Mouse (Mus musculus): ENCODE results near the gene Dock11. TPM values are rescaled to one million over a fixed set of nuclear protein-coding genes. Genes with fewer than 3 reads are reported as not detected.

Dock11 gene
- polyA plus RNA-seq, 1 experiment from 2014 or later, result 29.3 TPM

DNA sequence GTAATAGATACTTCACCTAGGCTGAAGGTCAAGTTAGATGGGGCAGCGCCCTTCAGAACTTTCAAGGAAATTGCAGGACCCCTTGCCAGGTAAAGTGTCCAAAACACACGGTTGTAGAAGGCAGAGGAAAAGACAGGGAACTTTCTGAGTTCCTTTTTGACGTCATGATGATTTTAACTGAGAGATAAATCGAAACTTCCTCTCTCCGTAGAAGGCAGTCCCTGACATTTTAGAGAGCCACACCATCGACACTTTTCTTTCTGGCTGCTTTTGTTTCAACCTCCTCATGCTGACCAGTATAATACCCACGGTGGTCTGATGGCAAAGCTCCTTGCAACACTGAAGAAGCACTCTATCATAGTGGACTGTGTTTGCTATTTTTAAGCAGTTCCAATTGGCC lies 15.7 kb downstream of the Dock11 start:
- Histone ChIP-seq H3K36me3 (ENCODE audit: control insufficient read depth, insufficient read depth, low read length) (no peaks in the 10 kb centered on the region), H3K9me3 (ENCODE audit: control insufficient read depth, low read length) (no peaks in the 10 kb centered on the region), H3K4me3 (ENCODE audit: low read depth, low read length) (no peak overlapping the region), H3K9ac (ENCODE audit: low read length) (no peak overlapping the region), H3K4me2 (ENCODE audit: low read depth, low read length, severe bottlenecking) (no peak overlapping the region), H3K27me3 (ENCODE audit: control insufficient read depth, insufficient read depth, low read length) (no peaks in the 10 kb centered on the region), H3K27ac (ENCODE audit: low read depth, low read length) (no peak overlapping the region), H3K4me1 (replicated peaks; ENCODE audit: control insufficient read depth, insufficient read depth, low read length) (no peaks in the 10 kb centered on the region)
- ATAC-seq (replicated peaks; ENCODE audit: low FRiP score), result no peak
- 79% methylated on average over 7 of the region's 7 CpGs for WGBS
- no peak for DNase-seq (ENCODE audit: low spot score)

DNA sequence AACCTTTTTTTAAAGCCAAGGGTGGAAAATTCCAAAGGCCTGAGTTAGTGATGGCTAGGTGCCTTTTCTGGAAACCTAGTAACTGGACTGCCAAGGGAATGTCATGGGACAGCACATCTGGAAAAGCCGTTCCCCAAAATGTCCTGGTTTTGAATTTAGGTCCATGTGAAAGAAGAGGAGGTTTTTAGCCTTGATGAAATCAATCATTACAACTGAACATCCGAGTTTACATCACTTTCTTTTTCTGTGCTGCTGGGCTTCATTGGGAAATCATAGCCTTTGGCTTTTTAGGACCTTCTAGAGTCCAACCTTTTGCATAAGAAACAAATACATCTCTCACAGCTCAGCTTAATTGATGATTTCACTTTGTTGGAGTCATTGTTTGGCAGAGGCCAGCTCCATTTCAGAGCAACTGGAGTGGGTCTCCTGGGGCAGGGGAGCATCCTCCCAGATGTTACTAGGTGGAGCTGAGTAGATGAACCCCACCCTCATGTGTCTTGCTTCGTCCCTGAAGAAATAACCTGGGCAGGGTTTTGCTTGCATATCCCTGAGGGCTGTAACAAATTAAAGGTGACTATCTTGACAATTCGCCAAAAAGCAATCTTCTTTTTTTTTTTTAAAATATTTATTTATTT lies 18.2 kb downstream of the Dock11 start:
- ATAC-seq (replicated peaks; ENCODE audit: low FRiP score) (no peak), DNase-seq (ENCODE audit: low spot score) (no peak)
- Histone ChIP-seq H3K9me3 (ENCODE audit: control insufficient read depth, low read length) (no peaks in the 10 kb centered on the region), H3K9ac (ENCODE audit: low read length) (no peak overlapping the region), H3K4me2 (ENCODE audit: low read depth, low read length, severe bottlenecking) (no peak overlapping the region), H3K4me1 (replicated peaks; ENCODE audit: control insufficient read depth, insufficient read depth, low read length) (no peaks in the 10 kb centered on the region), H3K27ac (ENCODE audit: low read depth, low read length) (no peak overlapping the region), H3K4me3 (ENCODE audit: low read depth, low read length) (no peak overlapping the region), H3K36me3 (ENCODE audit: control insufficient read depth, insufficient read depth, low read length) (no peaks in the 10 kb centered on the region), H3K27me3 (ENCODE audit: control insufficient read depth, insufficient read depth, low read length) (no peaks in the 10 kb centered on the region)
- WGBS, result 81% methylated on average over 4 of the region's 4 CpGs

DNA sequence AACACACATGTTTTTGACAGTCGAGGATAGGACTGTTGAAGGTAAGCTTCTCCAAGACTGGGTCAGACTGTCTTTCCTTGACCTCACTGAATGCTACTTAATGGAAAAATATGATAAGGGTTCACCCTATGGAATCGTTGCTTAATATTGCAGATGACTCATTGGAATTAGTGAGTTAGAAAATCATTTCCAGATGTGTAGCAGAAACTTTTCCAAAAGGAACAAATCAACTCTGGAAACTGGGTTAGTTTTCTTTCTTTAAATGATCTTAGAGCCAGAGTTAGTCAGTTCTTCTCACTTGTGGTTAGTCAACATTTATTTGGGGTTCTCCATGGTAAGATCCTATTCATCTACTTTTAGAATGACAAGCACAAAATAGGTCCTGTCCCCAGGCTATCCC lies 30.9 kb downstream of the Dock11 start:
- no peak overlapping the region for H3K9ac ChIP-seq (ENCODE audit: low read length)
- no peak overlapping the region for H3K4me2 ChIP-seq (ENCODE audit: low read depth, low read length, severe bottlenecking)
- H3K4me3 ChIP-seq (ENCODE audit: low read depth, low read length), result no peak overlapping the region
- no peaks in the 10 kb centered on the region; the same call in 1 of the 2 replicates for H3K9me3 ChIP-seq (ENCODE audit: control insufficient read depth, low read length)
- H3K27ac ChIP-seq (ENCODE audit: low read depth, low read length), result no peak overlapping the region
- no peaks in the 10 kb centered on the region for H3K36me3 ChIP-seq (ENCODE audit: control insufficient read depth, insufficient read depth, low read length)
- H3K27me3 ChIP-seq (ENCODE audit: control insufficient read depth, insufficient read depth, low read length), result no peaks in the 10 kb centered on the region
- WGBS, result 89% methylated on average over 2 of the region's 2 CpGs
- ATAC-seq (replicated peaks; ENCODE audit: low FRiP score) (no peak), DNase-seq (ENCODE audit: low spot score) (no peak)
- no peaks in the 10 kb centered on the region for H3K4me1 ChIP-seq (replicated peaks; ENCODE audit: control insufficient read depth, insufficient read depth, low read length)

DNA sequence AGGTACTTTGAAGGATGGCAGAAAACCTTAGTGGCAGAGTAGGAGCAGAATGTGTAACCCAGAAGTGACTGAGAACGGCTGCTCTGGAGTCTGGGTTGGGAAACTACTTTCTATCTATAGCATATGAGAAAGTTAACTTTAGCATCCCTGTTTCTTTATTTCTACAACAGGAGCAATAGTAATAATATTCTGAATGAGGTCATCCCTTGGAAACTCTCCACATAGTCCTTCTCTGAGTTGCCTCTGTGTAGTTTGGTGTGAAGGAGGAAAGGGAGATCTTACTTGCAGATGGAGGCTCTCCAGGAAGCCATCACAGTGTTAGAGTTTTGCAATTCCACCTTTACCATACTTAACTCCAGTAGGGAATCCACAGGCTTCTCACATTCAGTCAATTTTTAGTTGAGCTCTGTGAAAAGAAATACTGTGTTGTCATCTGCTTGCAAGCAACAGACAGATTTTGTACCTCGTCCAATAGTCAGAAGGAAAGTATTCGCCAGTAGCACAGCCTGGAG lies 31.5 kb downstream of the Dock11 start:
- no peaks in the 10 kb centered on the region for H3K27me3 ChIP-seq (ENCODE audit: control insufficient read depth, insufficient read depth, low read length)
- 87% methylated on average over 3 of the region's 3 CpGs for WGBS
- H3K4me2 ChIP-seq (ENCODE audit: low read depth, low read length, severe bottlenecking), result no peak overlapping the region
- no peaks in the 10 kb centered on the region for H3K9me3 ChIP-seq (ENCODE audit: control insufficient read depth, low read length)
- no peaks in the 10 kb centered on the region for H3K36me3 ChIP-seq (ENCODE audit: control insufficient read depth, insufficient read depth, low read length)
- ATAC-seq (replicated peaks; ENCODE audit: low FRiP score) (no peak), DNase-seq (ENCODE audit: low spot score) (no peak)
- H3K4me1 ChIP-seq (replicated peaks; ENCODE audit: control insufficient read depth, insufficient read depth, low read length), result no peaks in the 10 kb centered on the region
- no peak overlapping the region for H3K4me3 ChIP-seq (ENCODE audit: low read depth, low read length)
- H3K27ac ChIP-seq (ENCODE audit: low read depth, low read length), result no peak overlapping the region
- H3K9ac ChIP-seq (ENCODE audit: low read length), result no peak overlapping the region

DNA sequence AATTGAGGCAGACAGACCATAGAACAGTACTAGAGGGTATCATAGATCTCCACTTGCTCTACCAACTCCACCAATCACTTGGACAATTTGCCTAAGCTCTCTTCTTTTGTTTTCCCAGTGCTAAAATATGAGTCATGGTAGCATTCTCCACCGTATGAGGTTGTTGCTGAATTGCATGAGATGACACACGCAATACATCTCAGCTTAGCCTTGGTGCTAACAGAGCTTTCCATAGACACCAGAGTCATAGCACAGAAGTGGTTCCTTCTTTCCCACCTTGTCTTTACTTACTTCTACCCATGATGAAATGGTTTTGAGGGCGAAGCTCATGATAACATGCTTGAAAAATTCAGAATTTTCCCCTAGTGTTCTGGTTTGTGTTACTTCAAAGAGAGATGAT lies 33.3 kb downstream of the Dock11 start:
- ATAC-seq (replicated peaks; ENCODE audit: low FRiP score) (no peak), DNase-seq (ENCODE audit: low spot score) (no peak)
- no peak overlapping the region for H3K4me2 ChIP-seq (ENCODE audit: low read depth, low read length, severe bottlenecking)
- no peaks in the 10 kb centered on the region for H3K36me3 ChIP-seq (ENCODE audit: control insufficient read depth, insufficient read depth, low read length)
- H3K4me1 ChIP-seq (replicated peaks; ENCODE audit: control insufficient read depth, insufficient read depth, low read length), result no peaks in the 10 kb centered on the region
- 88% methylated on average over 3 of the region's 3 CpGs for WGBS
- no peaks in the 10 kb centered on the region for H3K9me3 ChIP-seq (ENCODE audit: control insufficient read depth, low read length)
- H3K27me3 ChIP-seq (ENCODE audit: control insufficient read depth, insufficient read depth, low read length), result no peaks in the 10 kb centered on the region
- H3K27ac ChIP-seq (ENCODE audit: low read depth, low read length), result no peak overlapping the region
- H3K4me3 ChIP-seq (ENCODE audit: low read depth, low read length), result no peak overlapping the region
- no peak overlapping the region for H3K9ac ChIP-seq (ENCODE audit: low read length)

DNA sequence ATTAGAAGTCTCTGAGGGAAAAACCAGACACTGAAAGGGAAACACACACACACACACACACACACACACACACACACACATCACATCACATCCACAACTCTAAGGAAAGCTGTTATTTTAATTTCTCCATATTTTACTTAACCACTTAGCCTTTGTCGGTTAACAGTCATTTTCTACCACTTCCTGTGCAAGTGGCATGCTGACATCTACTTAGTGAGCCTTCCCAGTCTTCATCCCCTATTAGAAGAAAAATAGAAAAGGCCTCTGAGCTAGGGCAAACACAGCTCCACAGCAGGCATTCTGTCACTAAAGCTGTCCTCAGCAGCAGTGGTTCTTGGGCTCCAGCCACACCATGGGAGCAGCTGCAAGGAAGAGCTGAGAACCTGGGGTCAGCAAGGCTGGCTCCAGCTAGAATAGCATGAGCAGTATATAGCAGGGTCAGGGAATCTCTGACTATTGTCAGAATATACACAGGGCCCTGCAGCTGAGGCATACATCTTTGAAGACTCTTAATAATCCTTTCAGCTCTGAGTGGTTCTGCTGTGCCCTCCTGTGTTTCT lies 36.2 kb downstream of the Dock11 start:
- Histone ChIP-seq H3K4me3 (ENCODE audit: low read depth, low read length) (no peak overlapping the region), H3K4me1 (replicated peaks; ENCODE audit: control insufficient read depth, insufficient read depth, low read length) (no peaks in the 10 kb centered on the region), H3K4me2 (ENCODE audit: low read depth, low read length, severe bottlenecking) (no peak overlapping the region), H3K36me3 (ENCODE audit: control insufficient read depth, insufficient read depth, low read length) (no peaks in the 10 kb centered on the region), H3K27me3 (ENCODE audit: control insufficient read depth, insufficient read depth, low read length) (no peaks in the 10 kb centered on the region), H3K9ac (ENCODE audit: low read length) (no peak overlapping the region), H3K9me3 (ENCODE audit: control insufficient read depth, low read length) (no peaks in the 10 kb centered on the region; the same call in 1 of the 2 replicates), H3K27ac (ENCODE audit: low read depth, low read length) (no peak overlapping the region)
- ATAC-seq (replicated peaks; ENCODE audit: low FRiP score) (no peak), DNase-seq (ENCODE audit: low spot score) (no peak)
- 70% methylated on average over 1 of the region's 1 CpGs for WGBS

DNA sequence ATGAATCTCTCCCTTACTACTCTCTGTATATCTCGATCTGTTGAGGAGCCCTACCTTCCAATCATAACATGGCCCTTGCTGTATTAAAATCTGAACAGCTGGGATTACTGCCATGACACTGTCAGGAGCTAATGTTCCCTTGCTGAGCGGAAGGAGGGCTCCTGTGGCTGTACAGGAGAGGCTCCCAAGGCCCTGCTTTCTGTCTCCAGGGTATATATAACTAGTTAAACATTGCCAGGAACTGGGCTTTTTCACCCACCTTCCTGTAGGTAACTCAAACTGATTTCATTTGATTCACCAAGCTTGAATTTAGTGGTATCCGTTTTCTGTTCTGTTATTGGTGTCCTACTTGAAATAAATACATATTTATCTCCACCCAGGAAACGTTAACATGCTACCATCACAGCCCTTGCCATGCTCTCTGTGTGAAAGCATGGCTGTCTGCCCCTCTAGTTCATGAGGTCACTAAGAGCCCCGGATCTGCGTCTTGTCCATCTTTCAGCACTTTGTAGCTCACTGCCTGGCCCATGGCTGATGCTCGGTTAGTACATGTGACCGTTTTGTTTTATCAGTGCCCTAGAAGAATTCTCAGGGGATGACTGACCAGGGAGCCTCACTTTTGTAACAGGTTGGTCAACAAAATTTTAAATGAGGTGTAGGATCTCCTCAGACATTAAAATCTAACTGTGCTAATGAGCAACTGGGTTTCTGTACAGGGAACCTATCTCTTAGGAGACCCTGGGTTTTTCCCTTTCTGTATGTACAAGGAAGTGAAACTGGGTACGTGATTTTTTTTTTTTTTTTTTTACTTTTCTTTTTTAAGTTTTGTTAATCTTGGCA lies 41.7 kb downstream of the Dock11 start:
- WGBS, result 84% methylated on average over 9 of the region's 9 CpGs
- no peaks in the 10 kb centered on the region for H3K36me3 ChIP-seq (ENCODE audit: control insufficient read depth, insufficient read depth, low read length)

DNA sequence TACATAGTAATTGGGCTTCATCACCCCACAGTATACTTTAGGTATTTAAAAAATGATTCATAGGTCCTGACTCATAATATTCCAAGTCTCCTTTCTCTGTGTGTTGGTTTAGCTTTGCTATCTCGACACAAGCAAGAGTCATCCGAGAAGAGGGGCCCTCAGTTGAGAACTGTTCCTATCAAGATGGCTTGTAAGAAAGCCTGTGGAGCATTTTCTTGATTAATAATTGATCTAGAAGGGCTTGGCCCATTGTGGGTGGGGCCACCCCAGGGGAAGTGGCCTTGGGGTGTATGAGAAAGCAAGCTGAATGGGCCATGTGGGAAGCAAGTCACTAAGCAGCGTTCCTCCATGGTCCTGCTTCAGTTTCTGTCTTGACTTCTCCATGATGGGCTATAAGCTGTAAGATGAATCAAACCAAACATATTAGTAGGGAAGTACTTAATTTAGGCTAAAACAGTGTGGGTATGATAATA lies 42.3 kb downstream of the Dock11 start:
- Histone ChIP-seq H3K27ac (ENCODE audit: low read depth, low read length) (no peak overlapping the region), H3K4me2 (ENCODE audit: low read depth, low read length, severe bottlenecking) (no peak overlapping the region), H3K4me1 (replicated peaks; ENCODE audit: control insufficient read depth, insufficient read depth, low read length) (no peaks in the 10 kb centered on the region), H3K9ac (ENCODE audit: low read length) (no peak overlapping the region), H3K4me3 (ENCODE audit: low read depth, low read length) (no peak overlapping the region), H3K9me3 (ENCODE audit: control insufficient read depth, low read length) (no peaks in the 10 kb centered on the region; the same call in 1 of the 2 replicates), H3K27me3 (ENCODE audit: control insufficient read depth, insufficient read depth, low read length) (no peaks in the 10 kb centered on the region), H3K36me3 (ENCODE audit: control insufficient read depth, insufficient read depth, low read length) (no peaks in the 10 kb centered on the region)
- ATAC-seq (replicated peaks; ENCODE audit: low FRiP score) (no peak), DNase-seq (ENCODE audit: low spot score) (no peak)
- WGBS, result 86% methylated on average over 3 of the region's 3 CpGs

More for the DNA sequence above, 41.7 kb downstream of the Dock11 start:
- Histone ChIP-seq H3K4me3 (ENCODE audit: low read depth, low read length) (no peak overlapping the region), H3K9me3 (ENCODE audit: control insufficient read depth, low read length) (no peaks in the 10 kb centered on the region; the same call in 1 of the 2 replicates), H3K27ac (ENCODE audit: low read depth, low read length) (no peak overlapping the region), H3K4me1 (replicated peaks; ENCODE audit: control insufficient read depth, insufficient read depth, low read length) (no peaks in the 10 kb centered on the region), H3K27me3 (ENCODE audit: control insufficient read depth, insufficient read depth, low read length) (no peaks in the 10 kb centered on the region), H3K9ac (ENCODE audit: low read length) (no peak overlapping the region), H3K4me2 (ENCODE audit: low read depth, low read length, severe bottlenecking) (no peak overlapping the region)
- DNase-seq (ENCODE audit: low spot score), result no peak
- no peak for ATAC-seq (replicated peaks; ENCODE audit: low FRiP score)
